Comparison of ENCODE assay signal across 18 mouse cellular contexts in the genomic region with DNA sequence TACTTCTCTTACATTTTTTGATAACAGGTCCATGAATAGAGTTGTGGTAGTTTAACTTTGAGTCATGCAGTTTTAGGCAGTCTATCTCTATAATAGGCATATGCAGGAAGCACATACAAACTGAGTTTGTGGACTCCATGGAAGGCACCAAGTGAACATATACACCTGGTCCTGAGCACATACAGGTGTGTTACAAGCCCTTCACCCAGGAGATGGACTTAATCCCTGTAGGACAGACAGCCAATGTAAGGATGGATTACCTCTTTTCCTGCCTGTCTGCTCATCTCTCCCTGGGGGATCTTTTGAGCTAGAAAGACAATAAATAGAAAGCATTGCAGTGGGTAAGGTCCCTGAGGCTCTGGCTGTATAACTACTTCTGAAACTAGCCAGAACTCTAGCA. TPM values are rescaled to one million over a fixed set of nuclear protein-coding genes. Genes with fewer than 3 reads are reported as not detected.
DNase-seq lines count a peak whose midpoint lies in the region.
"Had no signal": no experiment of that assay in that cellular context is flagged by ENCODE, and none has a peak within 500 bp of the region (broad histone marks: within the 10 kb centered on the region; RNA-seq: fewer than 3 reads in every experiment).

Gene Olfr681, plus strand, starts transcription at position 301 of the 400 bp plus-strand sequence.

- peak; percentile 44 for DNase-seq in heart, adult 11 months
- no peak for DNase-seq in heart, adult 8-10 months (ENCODE audit: low spot score)
- DNase-seq: adrenal gland, adult 2 months; adrenal gland, adult 8-10 months; adrenal gland, postnatal 10 days; adrenal gland, postnatal 14 days; adrenal gland, postnatal 25 days; adrenal gland, postnatal 36 days; B cell, adult 2 months; cerebellum, adult 11 months; cerebellum, adult 11-12 months; cerebellum, adult 18-20 months; cerebellum, adult 2 months had no signal

RNA-seq across cellular contexts. Expression of gene Olfr681, which starts in this region (rescaled TPM):
- total RNA-seq in heart, adult 8-10 months (2022), result not detected
- total RNA-seq: adrenal gland, adult 18-20 months; adrenal gland, adult 2 months; adrenal gland, adult 8-10 months; adrenal gland, postnatal 10 days; adrenal gland, postnatal 14 days; adrenal gland, postnatal 25 days; adrenal gland, postnatal 36 days; adrenal gland, postnatal 4 days; CH12.LX; ES-E14; MEL had no signal
